Mouse (Mus musculus) adrenal gland (tissue): ENCODE measurements around the gene Fam178b.

Experiments
- intact Hi-C: fragments of 180-260 bp; cut with DNase I; formaldehyde crosslinking; loops from one replicate; pipeline ENCODE4 v1.15.1; 2025

The Fam178b gene

GRCm38 (mm10) chr1:36567818-36568603 is 115.0 kb downstream of the Fam178b start:
- intact Hi-C loops: loop anchor here (5.0 kb wide), 1 partner anchor 49 kb away; no protein-coding TSS in a partner anchor

GRCm38 (mm10) chr1:36566425-36566824 is 116.6 kb downstream of the Fam178b start:
- intact Hi-C loops: loop anchor here (5.0 kb wide), 1 partner anchor 51 kb away; no protein-coding TSS in a partner anchor

- intact Hi-C loops: no loop called here
Measured at GRCm38 (mm10) chr1:36564101-36564500, 118.9 kb downstream of the Fam178b start.

GRCm38 (mm10) chr1:36563632-36564031 is 119.4 kb downstream of the Fam178b start:
- intact Hi-C loops: no loop called here

GRCm38 (mm10) chr1:36563197-36563596 is 119.8 kb downstream of the Fam178b start:
- intact Hi-C loops: no loop called here

- intact Hi-C loops: no loop called here
Measured at GRCm38 (mm10) chr1:36562388-36562787, 120.6 kb downstream of the Fam178b start.

GRCm38 (mm10) chr1:36560903-36561302 is 122.1 kb downstream of the Fam178b start:
- intact Hi-C loops: no loop called here

- intact Hi-C loops: loop anchor here (5.0 kb wide), 1 partner anchor 37 kb away; no protein-coding TSS in a partner anchor
Measured at GRCm38 (mm10) chr1:36559888-36560287, 123.1 kb downstream of the Fam178b start.

GRCm38 (mm10) chr1:36559256-36559655 is 123.7 kb downstream of the Fam178b start:
- intact Hi-C loops: loop anchor here (5.0 kb wide), 1 partner anchor 38 kb away; no protein-coding TSS in a partner anchor

- intact Hi-C loops: loop anchor here (5.0 kb wide), 1 partner anchor 39 kb away; no protein-coding TSS in a partner anchor
Measured at GRCm38 (mm10) chr1:36558031-36558993, 124.7 kb downstream of the Fam178b start, which contains the start of gene Sema4c. TSS of gene Sema4c (minus strand) at chr1:36558349.

- intact Hi-C loops: loop anchor here (5.0 kb wide), 1 partner anchor 40 kb away; no protein-coding TSS in a partner anchor
Measured at GRCm38 (mm10) chr1:36557457-36558011, 125.4 kb downstream of the Fam178b start.

GRCm38 (mm10) chr1:36556553-36557456 is 126.2 kb downstream of the Fam178b start:
- intact Hi-C loops: loop anchor here (5.0 kb wide), 1 partner anchor 40 kb away; no protein-coding TSS in a partner anchor

GRCm38 (mm10) chr1:36555798-36556395 is 127.1 kb downstream of the Fam178b start:
- intact Hi-C loops: loop anchor here (5.0 kb wide), 1 partner anchor 41 kb away; no protein-coding TSS in a partner anchor

GRCm38 (mm10) chr1:36554633-36555399 is 128.2 kb downstream of the Fam178b start:
- intact Hi-C loops: loop anchor here (5.0 kb wide), 1 partner anchor 42 kb away; no protein-coding TSS in a partner anchor

- intact Hi-C loops: no loop called here
Measured at GRCm38 (mm10) chr1:36552506-36552905, 130.5 kb downstream of the Fam178b start.

GRCm38 (mm10) chr1:36551904-36552303 is 131.1 kb downstream of the Fam178b start:
- intact Hi-C loops: no loop called here

- intact Hi-C loops: no loop called here
Measured at GRCm38 (mm10) chr1:36550075-36550863, 132.7 kb downstream of the Fam178b start.

GRCm38 (mm10) chr1:36549491-36549890 is 133.5 kb downstream of the Fam178b start:
- intact Hi-C loops: no loop called here
